Mouse (Mus musculus) MEL (cell line): Measurements from ENCODE around the gene Trim67.

Experiments used
- POLR2AphosphoS2 ChIP-seq: IDR thresholded peaks from 2 replicates; pipeline ENCODE4 v1.6.1; 2011; ENCODE audit warnings: low read length, improper control_type of control experiment
- TCF12 ChIP-seq: IDR thresholded peaks from 2 replicates; pipeline ENCODE4 v1.6.1; 2014; ENCODE audit warnings: low read depth, mild to moderate bottlenecking, inconsistent platforms, low read length, improper control_type of control experiment, moderate library complexity
- ZNF384 ChIP-seq: IDR thresholded peaks from 2 replicates; pipeline ENCODE4 v1.6.1; 2012; ENCODE audit warnings: low read depth, mild to moderate bottlenecking, inconsistent platforms, low read length, improper control_type of control experiment

DNA sequence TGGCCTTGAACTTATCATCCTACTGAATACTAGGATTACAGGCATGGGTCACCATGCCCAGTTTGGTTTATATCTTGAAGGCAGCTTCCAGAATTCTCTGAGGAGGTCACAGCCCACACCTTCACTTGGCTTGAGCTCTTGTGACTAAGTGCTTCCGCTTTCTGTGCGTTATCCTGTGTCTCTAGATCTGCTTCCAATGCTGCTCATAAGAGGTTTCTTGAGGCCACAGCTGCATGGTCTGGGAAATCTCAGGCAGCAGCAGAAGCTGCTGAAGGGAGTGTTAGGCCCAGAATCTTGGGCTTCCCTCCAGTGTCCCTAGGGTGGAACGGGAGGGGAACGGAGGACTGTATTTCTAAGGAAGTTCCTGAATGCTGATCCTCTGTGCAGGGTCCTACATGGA is 20.4 kb downstream of the Trim67 start:
- TF ChIP-seq ZNF384 (no peak), POLR2AphosphoS2 (no peak), TCF12 (no peak)
